Mouse (Mus musculus) spleen, embryonic (tissue): Measurements from ENCODE around the gene Slc25a48.

Experiments used
- CTCF ChIA-PET: fragments of 350-600 bp; sonication (Branson Sonifier 250); formaldehyde crosslinking; loops from one replicate; lab custom pipeline; 2022; lab: Charles Lee

The Slc25a48 gene

GRCm38 (mm10) chr13:56506871-56507496, 68.8 kb downstream of the Slc25a48 start:
- CTCF ChIA-PET: interaction anchor here (0.6 to 0.7 kb wide), 2 partner anchors 22 to 717 kb away, joined by 3 to 7 read pairs; no protein-coding TSS in a partner anchor

GRCm38 (mm10) chr13:56509796-56510195, 71.6 kb downstream of the Slc25a48 start:
- CTCF ChIA-PET: no interaction called here

- CTCF ChIA-PET: no interaction called here
Observed at GRCm38 (mm10) chr13:56513595-56513994, 75.4 kb downstream of the Slc25a48 start.

- CTCF ChIA-PET: no interaction called here
Observed at GRCm38 (mm10) chr13:56516311-56516710, 78.2 kb downstream of the Slc25a48 start.

GRCm38 (mm10) chr13:56516816-56517215, 78.7 kb downstream of the Slc25a48 start:
- CTCF ChIA-PET: no interaction called here

GRCm38 (mm10) chr13:56522081-56522820, 84.1 kb downstream of the Slc25a48 start, which contains the start of gene Fbxl21:
Fbxl21 (plus strand) TSS chr13:56522472.
- CTCF ChIA-PET: interaction anchor here (0.5 kb wide), 1 partner anchor 53 kb away, joined by 4 read pairs; no protein-coding TSS in a partner anchor

GRCm38 (mm10) chr13:56522821-56523167, 84.6 kb downstream of the Slc25a48 start:
- CTCF ChIA-PET: no interaction called here
